Mouse (Mus musculus): Measurements from ENCODE around the gene Rnf215. TPM values are rescaled to one million over a fixed set of nuclear protein-coding genes. Genes with fewer than 3 reads are reported as not detected.
"Not testable (repeated sequence)": the region's sequence is repeated elsewhere in the genome, so short reads cannot be mapped to it uniquely, and the experiment has no call there.

The Rnf215 gene
- polyA plus RNA-seq, 1 experiment from 2014 or later: 16.1 TPM

DNA sequence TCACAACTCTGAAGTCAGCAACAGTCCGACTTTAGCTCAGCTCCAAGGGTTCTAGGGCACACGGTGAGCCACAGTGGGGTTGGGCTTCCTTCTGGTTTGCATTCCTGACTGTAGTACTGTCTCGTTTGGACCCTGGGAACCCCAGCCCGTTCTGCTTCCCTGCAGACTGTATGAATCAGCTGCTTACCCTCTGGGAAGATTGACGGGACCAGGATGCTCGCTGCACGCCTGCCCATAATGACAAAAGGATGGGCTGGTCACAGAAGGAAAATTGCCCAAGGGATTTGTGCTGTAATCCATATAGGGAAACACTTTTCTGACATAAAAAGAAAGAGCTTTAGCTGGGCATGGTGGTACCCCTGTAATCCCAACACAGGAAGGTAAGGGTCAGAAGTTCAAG lies 36.2 kb upstream of the Rnf215 start:
- Histone ChIP-seq H3K4me3 (no peak overlapping the region), H3K27ac (no peak overlapping the region), H3K9ac (no peak overlapping the region), H3K4me2 (no peak overlapping the region), H3K36me3 (no peaks in the 10 kb centered on the region), H3K9me3 (replicated peaks) (no peaks in the 10 kb centered on the region), H3K4me1 (replicated peaks) (peaks cover 27% of the 10 kb centered on the region), H3K27me3 (no peaks in the 10 kb centered on the region)
- WGBS: 67% methylated on average over 7 of the region's 7 CpGs
- no peak for ATAC-seq (replicated peaks; ENCODE audit: insufficient number of reproducible peaks, insufficient read depth, low FRiP score, low read depth)

DNA sequence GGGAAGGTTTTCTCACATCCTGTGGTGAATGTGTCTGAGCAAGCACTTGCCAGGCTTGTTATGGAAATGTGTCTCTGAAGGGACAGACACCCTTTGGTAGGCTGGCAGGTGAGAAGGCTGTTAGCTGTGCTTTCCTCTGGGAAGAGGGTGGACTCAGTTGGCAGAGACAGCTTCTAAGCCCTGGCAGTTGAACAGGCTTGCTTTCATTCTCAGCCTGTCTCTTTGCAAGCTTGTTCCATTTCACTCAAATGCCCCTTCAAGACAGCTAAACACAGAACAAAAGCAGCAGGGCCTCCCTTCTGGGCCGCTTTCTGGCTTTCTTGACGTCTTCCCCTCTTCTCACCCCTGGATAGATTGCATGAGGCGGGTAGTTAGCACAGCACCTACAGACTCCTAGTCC lies 35.6 kb upstream of the Rnf215 start:
- H3K27me3 ChIP-seq: no peaks in the 10 kb centered on the region
- no peaks in the 10 kb centered on the region for H3K36me3 ChIP-seq
- 70% methylated on average over 3 of the region's 3 CpGs for WGBS
- no peak overlapping the region for H3K9ac ChIP-seq
- H3K4me2 ChIP-seq: no peak overlapping the region
- no peak overlapping the region for H3K4me3 ChIP-seq
- peaks cover 22% of the 10 kb centered on the region for H3K4me1 ChIP-seq (replicated peaks)
- ATAC-seq (replicated peaks; ENCODE audit: insufficient number of reproducible peaks, insufficient read depth, low FRiP score, low read depth): no peak
- no peak overlapping the region for H3K27ac ChIP-seq
- H3K9me3 ChIP-seq (replicated peaks): no peaks in the 10 kb centered on the region

DNA sequence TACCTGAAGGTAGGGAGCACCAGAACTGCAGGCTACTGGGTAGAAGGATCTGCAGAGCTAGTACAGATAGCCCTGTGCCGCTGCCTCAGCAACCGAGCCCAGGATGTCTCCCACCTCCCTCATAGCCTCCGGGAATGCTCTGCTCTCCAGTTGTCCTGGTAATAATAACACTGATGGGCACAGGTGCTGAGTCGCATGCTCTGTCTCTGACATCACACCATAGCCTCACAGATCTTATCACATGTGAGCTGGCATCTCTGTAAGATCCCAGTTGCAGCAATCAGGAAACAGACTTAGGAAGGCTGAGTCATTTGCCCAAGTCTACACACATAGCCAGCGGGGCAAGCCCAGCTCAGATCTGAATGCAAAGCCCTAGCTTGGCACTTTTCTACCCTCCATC lies 33.2 kb upstream of the Rnf215 start:
- no peaks in the 10 kb centered on the region for H3K27me3 ChIP-seq
- H3K36me3 ChIP-seq: no peaks in the 10 kb centered on the region
- 68% methylated on average over 5 of the region's 5 CpGs for WGBS

DNA sequence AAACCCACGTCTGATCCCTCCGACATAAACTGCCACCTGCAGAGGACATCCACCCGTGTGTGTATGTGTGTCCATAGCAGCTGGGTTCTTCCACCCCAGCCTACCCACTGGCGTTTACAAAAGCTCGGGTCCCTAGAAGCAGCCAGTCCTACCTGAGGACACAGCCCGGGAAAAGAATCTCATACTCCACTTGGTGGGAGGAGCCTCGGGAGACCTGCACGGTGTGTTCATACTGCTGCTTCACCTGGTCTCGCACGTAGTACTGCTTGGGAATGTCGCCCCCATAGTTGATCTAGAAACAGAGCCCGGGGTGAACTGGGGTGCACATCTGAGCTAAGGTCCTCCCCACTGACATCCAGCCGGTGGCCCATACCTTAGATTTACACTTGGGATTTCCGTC lies 31.5 kb upstream of the Rnf215 start:
- Histone ChIP-seq H3K36me3 (no peaks in the 10 kb centered on the region), H3K27ac (no peak overlapping the region), H3K9ac (no peak overlapping the region), H3K4me1 (replicated peaks) (no peaks in the 10 kb centered on the region), H3K4me2 (no peak overlapping the region), H3K9me3 (replicated peaks) (no peaks in the 10 kb centered on the region), H3K27me3 (no peaks in the 10 kb centered on the region), H3K4me3 (no peak overlapping the region)
- 76% methylated on average over 14 of the region's 14 CpGs for WGBS
- no peak for ATAC-seq (replicated peaks; ENCODE audit: insufficient number of reproducible peaks, insufficient read depth, low FRiP score, low read depth)

More for the DNA sequence above, 33.2 kb upstream of the Rnf215 start:
- ATAC-seq (replicated peaks; ENCODE audit: insufficient number of reproducible peaks, insufficient read depth, low FRiP score, low read depth): no peak
- Histone ChIP-seq H3K4me2 (no peak overlapping the region), H3K4me1 (replicated peaks) (peaks cover 7% of the 10 kb centered on the region), H3K9me3 (replicated peaks) (no peaks in the 10 kb centered on the region), H3K27ac (no peak overlapping the region), H3K4me3 (no peak overlapping the region), H3K9ac (no peak overlapping the region)

DNA sequence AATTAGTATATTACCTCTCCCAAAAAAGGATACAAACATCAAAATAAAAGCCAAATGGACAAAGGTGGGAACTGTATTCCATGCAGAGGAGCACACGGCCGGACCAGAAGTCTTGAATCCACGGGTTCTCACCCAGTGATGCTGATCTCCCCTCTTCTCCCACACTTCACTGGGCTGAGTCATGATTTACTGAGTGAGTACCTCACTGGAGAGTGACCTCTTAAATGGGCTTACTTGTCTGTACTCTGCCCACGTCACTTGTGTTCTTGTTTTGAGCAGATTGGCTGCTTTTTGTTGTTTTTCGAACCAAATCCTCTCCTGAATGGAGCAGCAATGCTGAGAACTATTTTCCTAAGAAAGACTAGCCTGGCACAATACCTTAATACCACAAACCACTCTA lies 30.0 kb upstream of the Rnf215 start:
- ATAC-seq (replicated peaks; ENCODE audit: insufficient number of reproducible peaks, insufficient read depth, low FRiP score, low read depth): no peak
- H3K4me3 ChIP-seq: no peak overlapping the region
- H3K4me1 ChIP-seq (replicated peaks): no peaks in the 10 kb centered on the region
- H3K9me3 ChIP-seq (replicated peaks): no peaks in the 10 kb centered on the region
- no peaks in the 10 kb centered on the region for H3K36me3 ChIP-seq
- WGBS: 80% methylated on average over 5 of the region's 5 CpGs
- no peak overlapping the region for H3K27ac ChIP-seq
- no peak overlapping the region for H3K9ac ChIP-seq
- H3K4me2 ChIP-seq: no peak overlapping the region
- no peaks in the 10 kb centered on the region for H3K27me3 ChIP-seq

DNA sequence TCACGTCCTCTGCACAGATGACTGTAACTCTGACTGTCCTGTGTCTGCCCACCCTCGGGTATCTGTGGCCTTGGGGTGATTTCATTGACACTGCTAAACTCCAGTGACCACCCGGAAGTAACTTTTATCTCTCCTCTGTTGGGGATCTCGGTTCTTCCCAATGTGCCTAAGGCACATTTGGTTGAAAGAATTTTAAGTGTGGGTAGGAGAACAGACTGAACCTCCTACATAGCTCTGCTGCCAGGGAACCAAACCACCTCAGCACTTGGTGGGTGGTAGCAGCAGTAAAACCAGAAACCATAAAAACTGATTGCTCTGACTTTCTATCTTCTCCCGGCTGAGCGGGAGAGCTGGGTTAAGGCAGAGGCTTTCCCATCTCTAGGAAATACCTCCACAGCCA lies 29.6 kb upstream of the Rnf215 start:
- Histone ChIP-seq H3K27ac (no peak overlapping the region), H3K4me3 (no peak overlapping the region), H3K4me1 (replicated peaks) (no peaks in the 10 kb centered on the region), H3K36me3 (no peaks in the 10 kb centered on the region), H3K4me2 (no peak overlapping the region), H3K9me3 (replicated peaks) (no peaks in the 10 kb centered on the region), H3K27me3 (no peaks in the 10 kb centered on the region), H3K9ac (no peak overlapping the region)
- WGBS: 62% methylated on average over 6 of the region's 6 CpGs
- no peak for ATAC-seq (replicated peaks; ENCODE audit: insufficient number of reproducible peaks, insufficient read depth, low FRiP score, low read depth)

DNA sequence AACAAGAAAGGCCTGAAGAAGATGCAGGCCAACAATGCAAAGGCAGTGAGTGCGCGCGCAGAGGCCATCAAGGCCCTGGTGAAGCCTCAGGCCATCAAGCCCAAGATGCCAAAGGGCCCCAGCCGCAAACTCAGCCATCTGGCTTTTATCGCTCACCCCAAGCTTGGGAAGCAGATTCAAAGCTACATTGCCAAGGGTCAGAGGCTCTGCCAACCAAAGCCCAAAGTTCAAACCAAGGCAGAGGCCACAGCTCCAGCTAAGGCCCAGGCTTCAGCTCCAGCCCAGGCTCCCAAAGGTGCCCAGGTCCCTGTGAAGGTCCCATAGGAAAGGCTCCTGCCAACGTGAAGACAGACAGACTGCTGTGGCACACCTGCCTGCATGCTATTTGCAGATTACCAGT lies 27.1 kb upstream of the Rnf215 start:
- H3K4me2 ChIP-seq; H3K9ac ChIP-seq; ATAC-seq (replicated peaks; ENCODE audit: insufficient number of reproducible peaks, insufficient read depth, low FRiP score, low read depth); H3K4me3 ChIP-seq; H3K27ac ChIP-seq; H3K36me3 ChIP-seq; H3K9me3 ChIP-seq (replicated peaks); H3K27me3 ChIP-seq; H3K4me1 ChIP-seq (replicated peaks): not testable (repeated sequence)
- 91% methylated on average over 6 of the region's 6 CpGs for WGBS

DNA sequence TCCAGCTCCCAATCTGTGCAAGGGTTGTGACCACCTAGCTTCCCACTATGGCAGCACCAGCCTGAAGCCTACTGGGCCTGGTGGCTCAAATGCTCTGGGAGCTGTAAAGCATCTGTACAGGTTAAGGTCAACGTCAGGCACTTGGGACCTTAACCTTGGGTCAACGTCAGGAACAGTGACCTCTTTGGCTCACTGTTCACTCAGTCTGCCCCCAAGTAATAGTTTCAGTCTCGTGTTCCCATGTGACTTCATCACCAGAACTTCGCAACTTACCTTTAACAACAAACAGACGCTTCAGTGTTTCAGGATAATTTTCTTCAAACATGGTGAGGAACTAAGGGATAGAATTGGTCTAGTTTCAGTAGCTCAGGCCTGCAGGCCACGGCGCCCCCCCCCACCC lies 26.3 kb upstream of the Rnf215 start:
- Histone ChIP-seq H3K27ac (no peak overlapping the region), H3K4me2 (no peak overlapping the region), H3K4me3 (no peak overlapping the region), H3K36me3 (no peaks in the 10 kb centered on the region), H3K4me1 (replicated peaks) (no peaks in the 10 kb centered on the region), H3K9me3 (replicated peaks) (no peaks in the 10 kb centered on the region), H3K27me3 (no peaks in the 10 kb centered on the region), H3K9ac (no peak overlapping the region)
- WGBS: 83% methylated on average over 7 of the region's 7 CpGs
- ATAC-seq (replicated peaks; ENCODE audit: insufficient number of reproducible peaks, insufficient read depth, low FRiP score, low read depth): no peak

DNA sequence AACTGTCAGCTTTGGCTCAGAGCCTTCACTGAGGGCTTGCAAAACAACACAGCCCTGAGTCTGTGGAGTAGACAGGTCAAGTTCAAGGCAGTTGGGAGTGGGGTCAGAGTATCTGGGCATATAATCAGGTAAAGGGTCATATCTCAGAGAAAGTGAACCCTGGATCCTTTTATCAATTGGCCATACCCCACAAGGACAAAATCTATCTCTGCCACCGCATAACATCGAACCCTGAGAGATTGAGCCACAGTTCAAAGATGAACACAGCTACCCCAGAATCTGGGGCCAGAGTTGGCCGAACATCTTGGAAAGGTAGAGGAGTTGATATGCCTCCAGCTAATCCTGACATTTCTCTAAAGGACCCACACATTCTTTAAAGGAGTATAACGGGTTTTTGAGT lies 23.0 kb upstream of the Rnf215 start:
- WGBS: 73% methylated on average over 4 of the region's 4 CpGs
- Histone ChIP-seq H3K27me3 (peaks cover 2% of the 10 kb centered on the region; the same call in 1 of the 2 replicates), H3K9ac (no peak overlapping the region), H3K27ac (no peak overlapping the region), H3K4me3 (no peak overlapping the region), H3K4me2 (no peak overlapping the region), H3K4me1 (replicated peaks) (peaks cover 8% of the 10 kb centered on the region), H3K36me3 (no peaks in the 10 kb centered on the region), H3K9me3 (replicated peaks) (no peaks in the 10 kb centered on the region)
- no peak for ATAC-seq (replicated peaks; ENCODE audit: insufficient number of reproducible peaks, insufficient read depth, low FRiP score, low read depth)

DNA sequence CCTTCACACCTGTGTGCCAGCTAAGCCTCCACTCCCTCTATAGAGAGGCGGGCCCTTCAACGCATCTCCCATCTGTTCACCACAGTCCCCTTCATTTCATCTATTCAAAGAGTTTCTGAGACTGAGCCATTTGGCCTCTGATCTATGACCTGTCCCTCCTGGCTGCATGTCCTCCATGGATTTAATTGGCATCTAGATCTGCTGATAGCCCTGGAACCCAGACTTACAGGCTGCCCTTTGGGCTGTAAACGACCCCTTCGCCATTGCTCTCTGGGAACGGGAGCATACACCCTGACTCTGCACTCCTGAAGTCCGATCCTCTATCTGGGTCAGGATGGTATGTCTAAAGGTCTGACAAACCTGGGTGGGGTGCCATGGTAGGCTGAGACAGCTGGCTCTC lies 22.1 kb upstream of the Rnf215 start:
- Histone ChIP-seq H3K9ac (no peak overlapping the region), H3K9me3 (replicated peaks) (no peaks in the 10 kb centered on the region), H3K36me3 (no peaks in the 10 kb centered on the region), H3K27me3 (peaks cover 10% of the 10 kb centered on the region; the same call in 1 of the 2 replicates), H3K27ac (no peak overlapping the region), H3K4me1 (replicated peaks) (peaks cover 17% of the 10 kb centered on the region), H3K4me3 (no peak overlapping the region), H3K4me2 (no peak overlapping the region)
- no peak for ATAC-seq (replicated peaks; ENCODE audit: insufficient number of reproducible peaks, insufficient read depth, low FRiP score, low read depth)
- 85% methylated on average over 6 of the region's 6 CpGs for WGBS

DNA sequence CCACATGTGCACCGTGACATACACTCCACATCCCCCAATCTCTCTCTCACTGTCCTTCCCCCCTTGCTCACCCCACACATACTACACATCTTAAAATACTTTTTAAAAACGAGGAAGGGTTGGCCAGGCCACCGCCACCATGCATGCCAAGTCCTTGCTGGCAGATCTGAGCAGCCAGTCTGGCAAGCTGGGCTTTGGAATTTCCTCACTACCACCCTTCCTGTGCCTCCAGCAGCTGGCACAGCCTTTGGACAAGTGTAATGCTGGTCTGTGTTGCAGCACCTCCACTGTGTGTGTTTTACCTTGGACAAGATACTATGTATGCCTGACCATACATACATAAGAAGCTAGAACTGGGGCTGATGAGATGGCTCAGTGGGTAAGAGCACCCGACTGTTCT lies 21.5 kb upstream of the Rnf215 start:
- Histone ChIP-seq H3K36me3 (no peaks in the 10 kb centered on the region), H3K9me3 (replicated peaks) (no peaks in the 10 kb centered on the region), H3K4me3 (no peak overlapping the region), H3K4me1 (replicated peaks) (peaks cover 22% of the 10 kb centered on the region), H3K27me3 (peaks cover 10% of the 10 kb centered on the region; the same call in 1 of the 2 replicates), H3K4me2 (no peak overlapping the region), H3K9ac (no peak overlapping the region), H3K27ac (no peak overlapping the region)
- WGBS: 73% methylated on average over 4 of the region's 4 CpGs
- no peak for ATAC-seq (replicated peaks; ENCODE audit: insufficient number of reproducible peaks, insufficient read depth, low FRiP score, low read depth)

DNA sequence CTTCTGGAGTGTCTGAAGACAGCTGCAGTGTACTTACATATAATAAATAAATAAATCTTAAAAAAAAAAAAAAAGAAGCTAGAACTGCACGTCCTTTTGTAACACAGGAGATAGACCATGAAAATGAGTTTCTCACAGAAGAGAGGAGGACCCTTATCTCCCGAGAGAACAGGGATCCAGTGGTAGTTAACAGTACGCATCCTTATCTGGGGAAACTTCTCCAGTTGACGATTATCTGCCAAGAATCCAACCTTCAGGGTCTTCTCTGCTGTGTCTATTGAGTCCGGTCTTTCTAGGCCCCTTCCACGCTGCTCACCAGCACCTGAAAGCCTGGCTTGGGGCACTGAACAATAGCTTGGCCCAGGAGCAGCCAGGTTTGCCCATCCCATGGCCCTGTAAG lies 21.0 kb upstream of the Rnf215 start:
- ATAC-seq (replicated peaks; ENCODE audit: insufficient number of reproducible peaks, insufficient read depth, low FRiP score, low read depth): no peak
- no peaks in the 10 kb centered on the region for H3K9me3 ChIP-seq (replicated peaks)
- no peak overlapping the region for H3K4me2 ChIP-seq
- no peaks in the 10 kb centered on the region for H3K36me3 ChIP-seq
- H3K9ac ChIP-seq: no peak overlapping the region
- H3K4me1 ChIP-seq (replicated peaks): peaks cover 22% of the 10 kb centered on the region
- H3K4me3 ChIP-seq: no peak overlapping the region
- peaks cover 10% of the 10 kb centered on the region; the same call in 1 of the 2 replicates for H3K27me3 ChIP-seq
- 63% methylated on average over 6 of the region's 6 CpGs for WGBS
- no peak overlapping the region for H3K27ac ChIP-seq

Data from heart, embryonic 15.5 days (tissue).